Mouse (Mus musculus) liver, embryonic 14.5 days (tissue): ENCODE measurements around the gene Mgst3. TPM values are rescaled to one million over a fixed set of nuclear protein-coding genes. Genes with fewer than 3 reads are reported as not detected.

Experiments
- ATAC-seq: fragments of 200-750 bp; cut with Nextera tagmentation; 2 replicates; pipeline ENCODE4 v1.8.0; 2017; ENCODE audit warnings: moderate number of reproducible peaks, mild to moderate bottlenecking, moderate library complexity; ENCODE audit not compliant: insufficient read depth
- DNase-seq, 3 experiments: peaks; one replicate each; pipeline ENCODE4 v3.0.0-alpha.2; 2012 to 2013; ENCODE audit warnings: low read depth in 3 of 3, low spot score in 3 of 3
- H3K27ac ChIP-seq: fragments of 300-500 bp; sonication (generic); 2 replicates; pipeline ENCODE4 v1.5.1; 2014; ENCODE audit warnings: moderate library complexity, mild to moderate bottlenecking, control low read depth, inconsistent platforms
- H3K27me3 ChIP-seq: fragments of 300-500 bp; sonication (generic); 2 replicates; pipeline ENCODE4 v1.6.1; 2014; ENCODE audit warnings: mild to moderate bottlenecking, low read length, moderate library complexity; ENCODE audit not compliant: control insufficient read depth, insufficient read depth
- H3K36me3 ChIP-seq: fragments of 300-500 bp; sonication (generic); replicated peaks from 2 replicates; pipeline ENCODE4 v1.6.1; 2014; ENCODE audit warnings: low read depth; ENCODE audit not compliant: control insufficient read depth, insufficient read depth
- H3K4me1 ChIP-seq, 2 experiments: fragments of 200-500 bp in 1 of 2; fragments of 300-500 bp in 1 of 2; sonication (generic) in 1 of 2; replicated peaks; 2 replicates each; pipeline ENCODE4 v1.6.1; 2012 to 2014; ENCODE audit warnings: antibody characterized with exemption in 1 of 2, inconsistent platforms in 1 of 2, low read length in 1 of 2; ENCODE audit not compliant: control insufficient read depth in 2 of 2, insufficient read depth in 2 of 2
- H3K4me2 ChIP-seq: fragments of 300-500 bp; sonication (generic); 2 replicates; pipeline ENCODE4 v1.6.1; 2014; ENCODE audit warnings: low read depth, mild to moderate bottlenecking, control low read depth, moderate library complexity
- H3K4me3 ChIP-seq, 2 experiments: fragments of 200-500 bp in 1 of 2; fragments of 300-500 bp in 1 of 2; sonication (generic) in 1 of 2; 2 replicates each; pipeline ENCODE4 v1.5.1; 2012 to 2014; ENCODE audit warnings: low read depth in 2 of 2, low read length in 2 of 2, mild to moderate bottlenecking in 2 of 2, control low read depth in 1 of 2, inconsistent platforms in 1 of 2, moderate library complexity in 1 of 2; ENCODE audit not compliant: insufficient read depth in 1 of 2
- H3K9ac ChIP-seq: fragments of 300-500 bp; sonication (generic); replicated peaks from 2 replicates; pipeline ENCODE4 v1.6.1; 2014; ENCODE audit warnings: mild to moderate bottlenecking, control low read depth, moderate library complexity
- H3K9me3 ChIP-seq: fragments of 300-500 bp; sonication (generic); 2 replicates; pipeline ENCODE4 v1.6.1; 2016; ENCODE audit warnings: low read length, mixed read lengths; ENCODE audit not compliant: control insufficient read depth
- CTCF ChIP-seq: IDR thresholded peaks from 2 replicates; pipeline ENCODE4 v1.5.1; 2016; ENCODE audit warnings: antibody characterized with exemption, low read depth, control low read depth
- EP300 ChIP-seq: IDR thresholded peaks from 2 replicates; pipeline ENCODE4 v1.6.1; 2016; ENCODE audit warnings: antibody characterized with exemption, low read depth
- WGBS: fragments of 180-500 bp; shearing (Covaris S2); extraction: QIAGEN DNeasy Blood & Tissue Kit; methylation state at CpG from one replicate; pipeline ENCODE4 v1.1.7; 2014; ENCODE audit not compliant: insufficient replicate concordance; 5-methylcytosine and 5-hydroxymethylcytosine counted together
- polyA plus RNA-seq, 2 experiments: library from polyadenylated mRNA; depleted of rRNA in 1 of 2; stranded (reverse) in 1 of 2; unstranded in 1 of 2; fragments of >200 nt; fragmentation: Nextera tagmentation in 1 of 2; extraction: Ambion mirVana in 1 of 2; gene quantifications; 2 replicates each; pipeline versions ENCODE4 v1.2.1 to v1.2.3; 2012 to 2014

Gene Mgst3
- polyA plus RNA-seq, 2 experiments: 330 to 596 TPM

DNA sequence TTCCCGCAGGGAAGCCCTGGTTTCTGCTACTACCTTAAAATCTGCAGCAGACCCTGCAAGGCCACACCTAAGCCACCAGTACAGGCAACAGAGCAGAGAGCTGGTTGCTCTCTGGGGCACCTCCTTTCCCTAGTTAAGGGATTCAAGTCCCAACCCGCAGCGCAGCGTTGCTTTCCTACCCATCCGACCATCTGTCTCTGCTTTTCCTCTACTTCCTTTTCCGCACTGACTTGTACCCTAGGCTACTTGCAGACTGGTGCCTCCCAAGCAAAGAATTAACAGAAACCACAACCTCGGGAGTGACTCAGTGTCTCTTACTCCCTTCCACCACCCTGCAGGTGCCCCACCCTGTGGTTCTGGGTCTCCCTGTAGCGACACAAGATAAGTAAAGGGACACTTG, 954 bp downstream of the Mgst3 start:
- Histone ChIP-seq H3K4me2 (peak overlapping the region; percentile 81), H3K9me3 (no peaks in the 10 kb centered on the region), H3K27ac (peak overlapping the region; percentile 68), H3K27me3 (peaks cover 6% of the 10 kb centered on the region), H3K4me1 (peaks cover 37 to 42% of the 10 kb centered on the region in 2 experiments), H3K4me3 (peak overlapping the region; percentile 81 to 93), H3K36me3 (peaks cover 29% of the 10 kb centered on the region), H3K9ac (peak overlapping the region; percentile 89)
- WGBS: 2% methylated on average over 8 of the region's 8 CpGs
- ATAC-seq (peak; percentile 70), DNase-seq (peak; percentile 60 to 72 (median 66))
- 0 out of 2 replicates have a peak, but pooled peaks have one; percentile 26 for TF ChIP-seq CTCF
- TF ChIP-seq EP300: no peak

GRCm38 (mm10) chr1:167392031-167392640, 1.5 kb downstream of the Mgst3 start:
- DNase-seq (no peak), ATAC-seq (no peak)
- H3K9me3 ChIP-seq: no peaks in the 10 kb centered on the region
- peak overlapping the region; percentile 81 for H3K4me2 ChIP-seq
- peaks cover 29% of the 10 kb centered on the region for H3K36me3 ChIP-seq
- peak overlapping the region; percentile 89 for H3K9ac ChIP-seq
- H3K27me3 ChIP-seq: peaks cover 6% of the 10 kb centered on the region
- WGBS: 27% methylated on average over 2 of the region's 2 CpGs
- H3K4me1 ChIP-seq: peaks cover 43 to 47% of the 10 kb centered on the region in 2 experiments
- peak overlapping the region; percentile 81 to 93 for H3K4me3 ChIP-seq
- peak overlapping the region; percentile 68 for H3K27ac ChIP-seq
- TF ChIP-seq CTCF (no peak), EP300 (no peak)

DNA sequence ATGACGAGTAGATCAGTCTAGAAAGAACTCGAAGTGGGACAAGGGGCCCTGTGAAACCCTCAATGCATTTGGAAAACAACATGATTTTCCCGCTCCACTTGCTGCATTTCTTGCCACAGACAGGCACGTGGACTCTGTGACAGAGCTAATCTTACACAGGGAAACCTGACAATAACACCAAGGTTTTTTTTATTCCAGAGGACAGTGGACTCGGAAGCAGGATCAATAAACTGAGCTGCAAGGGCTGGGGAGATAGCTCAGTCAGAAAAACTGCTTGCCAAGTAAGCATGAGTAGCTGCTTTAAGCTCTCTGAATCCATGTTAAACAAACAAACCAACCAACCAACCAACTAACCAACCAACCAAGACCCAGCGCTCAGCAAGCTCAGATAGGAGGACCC, 2.4 kb downstream of the Mgst3 start:
- Histone ChIP-seq H3K9me3 (no peaks in the 10 kb centered on the region), H3K4me1 (peaks cover 50 to 56% of the 10 kb centered on the region in 2 experiments), H3K4me3 (peak overlapping the region; percentile 81 to 93), H3K36me3 (peaks cover 29% of the 10 kb centered on the region), H3K27ac (peak overlapping the region; percentile 54), H3K4me2 (peak overlapping the region; percentile 81), H3K9ac (peak overlapping the region; percentile 63), H3K27me3 (peaks cover 6% of the 10 kb centered on the region)
- ATAC-seq (no peak), DNase-seq (no peak)
- TF ChIP-seq EP300 (no peak), CTCF (no peak)
- 70% methylated on average over 6 of the region's 6 CpGs for WGBS

- peaks cover 58 to 64% of the 10 kb centered on the region in 2 experiments for H3K4me1 ChIP-seq
- WGBS: 81% methylated on average over 4 of the region's 4 CpGs
Measured at GRCm38 (mm10) chr1:167390381-167390780, 3.3 kb downstream of the Mgst3 start.

GRCm38 (mm10) chr1:167389584-167389983, 4.1 kb downstream of the Mgst3 start:
- Histone ChIP-seq H3K9me3 (no peaks in the 10 kb centered on the region), H3K4me2 (peak overlapping the region; percentile 81), H3K36me3 (peaks cover 29% of the 10 kb centered on the region), H3K27me3 (no peaks in the 10 kb centered on the region), H3K27ac (peak overlapping the region; percentile 3), H3K4me3 (peak overlapping the region; percentile 2 to 81; a peak in 3 of 4 replicates), H3K4me1 (peaks cover 65 to 70% of the 10 kb centered on the region in 2 experiments), H3K9ac (peak overlapping the region; percentile 63)
- 77% methylated on average over 7 of the region's 7 CpGs for whole genome bisulfite sequencing
- TF ChIP-seq CTCF: no peak
- TF ChIP-seq EP300: no peak
- no peak for ATAC-seq
- no peak for DNase-seq

More at GRCm38 (mm10) chr1:167390381-167390780, 3.3 kb downstream of the Mgst3 start:
- no peak for ATAC-seq
- H3K9me3 ChIP-seq: no peaks in the 10 kb centered on the region
- H3K4me2 ChIP-seq: peak overlapping the region; percentile 81
- H3K36me3 ChIP-seq: peaks cover 29% of the 10 kb centered on the region
- no peak for DNase-seq
- no peak for TF ChIP-seq CTCF
- TF ChIP-seq EP300: no peak
- H3K27ac ChIP-seq: peak overlapping the region; percentile 54
- H3K27me3 ChIP-seq: no peaks in the 10 kb centered on the region; the same call in 1 of the 2 replicates
- peak overlapping the region; percentile 28 to 81; a peak in 3 of 4 replicates for H3K4me3 ChIP-seq
- peak overlapping the region; percentile 63 for H3K9ac ChIP-seq
